Mouse (Mus musculus) G1E-ER4 (cell line): Measurements from ENCODE around the gene Ppp1r15a. TPM values are rescaled to one million over a fixed set of nuclear protein-coding genes. Genes with fewer than 3 reads are reported as not detected.

ENCODE experiments used
- GATA1 ChIP-seq: IDR thresholded peaks from one replicate; pipeline ENCODE4 v1.8.0; 2012; ENCODE audit warnings: low read length, inconsistent platforms
- polyA plus RNA-seq: library from polyadenylated mRNA; stranded (reverse); fragments of >175 nt; gene quantifications from 2 replicates; pipeline ENCODE4 v1.2.3, GENCODE M21; 2012

Gene Ppp1r15a
- polyA plus RNA-seq, 1 experiment: 87.1 TPM

DNA sequence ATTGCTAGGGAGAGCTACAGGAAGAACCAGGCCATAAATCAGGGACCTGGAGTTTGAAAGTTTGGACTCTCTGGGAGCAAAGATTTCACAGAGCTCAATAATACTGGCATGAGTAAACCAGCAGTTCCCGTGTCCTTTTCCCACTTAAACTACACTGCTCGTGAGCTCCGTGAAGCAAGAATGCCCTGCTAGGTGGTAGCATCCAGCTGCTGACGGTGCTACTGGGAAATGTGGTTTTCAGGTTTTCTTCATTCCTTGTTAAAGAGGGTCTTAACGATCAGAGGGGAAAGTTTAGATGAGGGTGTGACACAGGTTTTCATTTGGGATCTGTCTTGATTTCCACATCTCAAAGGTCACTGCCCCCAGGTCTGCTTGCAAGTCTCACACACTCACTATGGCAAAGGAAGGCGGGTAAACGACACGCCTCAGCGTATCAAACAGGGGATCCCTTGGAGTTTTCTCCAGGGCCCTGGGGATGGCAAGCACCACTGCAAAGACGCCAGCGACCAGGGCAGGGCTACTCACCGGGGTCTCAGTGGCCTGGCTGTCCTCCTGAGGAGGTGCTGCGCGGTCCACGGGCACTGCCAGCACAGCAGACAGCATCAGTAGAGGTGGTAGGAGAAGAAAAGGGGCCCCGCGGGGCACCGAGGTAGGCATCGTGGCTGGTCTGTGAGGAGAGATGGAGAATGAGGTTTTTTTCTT is 16.7 kb downstream of the Ppp1r15a start:
- no peak for TF ChIP-seq GATA1

DNA sequence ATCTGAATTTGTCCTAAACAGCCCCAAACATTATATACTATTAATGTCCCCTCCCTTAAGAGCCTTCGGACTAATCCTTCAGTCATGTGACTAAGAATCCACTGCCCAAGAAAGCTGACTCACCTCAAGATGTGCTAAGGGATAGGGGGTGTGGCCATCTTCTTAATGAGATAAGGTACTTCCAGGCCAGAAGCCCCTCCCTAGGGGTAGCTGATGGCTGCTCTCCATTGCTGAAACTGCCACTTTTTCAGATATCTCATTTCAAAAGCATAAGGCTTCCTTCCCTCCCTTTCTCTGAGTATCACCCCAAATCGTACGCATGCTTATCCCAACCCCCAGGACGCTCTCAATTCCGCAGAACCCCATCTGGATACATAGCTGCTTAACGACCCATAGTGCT is 17.5 kb downstream of the Ppp1r15a start:
- peak; percentile 88 for TF ChIP-seq GATA1

DNA sequence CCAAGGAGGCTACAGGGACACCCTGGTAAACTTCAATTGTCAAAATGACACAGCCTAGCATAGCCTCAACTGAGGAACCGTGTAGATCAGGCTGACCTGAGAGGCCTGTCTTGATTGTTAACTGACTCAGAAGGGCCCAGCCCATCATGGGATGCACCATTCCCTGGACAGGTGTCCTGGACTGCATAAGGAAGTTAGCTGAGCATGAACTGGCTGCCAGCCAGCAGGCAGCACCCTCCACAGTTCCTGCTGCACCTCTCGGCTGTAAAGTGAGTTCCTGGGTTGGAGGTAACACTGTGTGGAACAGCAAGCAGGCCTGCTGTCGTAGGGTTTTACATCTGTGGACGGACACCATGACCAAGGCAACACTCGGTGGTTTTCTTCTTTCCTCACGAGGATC is 18.5 kb downstream of the Ppp1r15a start:
- TF ChIP-seq GATA1: no peak

DNA sequence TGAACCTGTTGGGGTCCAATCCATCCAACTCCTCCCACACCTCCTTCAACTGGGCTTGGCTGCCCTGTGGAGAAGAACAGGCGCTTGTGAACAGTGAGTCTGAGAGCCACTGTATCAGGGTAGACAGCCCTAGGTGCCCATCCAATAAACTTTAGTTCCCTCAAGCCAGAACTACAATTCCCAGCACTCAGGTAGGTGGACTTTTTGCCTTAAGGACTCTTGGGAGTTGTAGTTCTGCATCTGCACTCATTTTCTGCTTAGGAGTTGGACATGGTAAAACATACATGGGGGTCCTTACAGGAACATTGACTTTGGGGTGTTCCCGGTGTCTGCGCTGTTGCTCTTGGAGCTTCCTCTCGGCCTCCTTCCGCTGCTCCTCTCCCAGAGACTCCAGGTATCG is 27.6 kb downstream of the Ppp1r15a start:
- no peak for TF ChIP-seq GATA1

DNA sequence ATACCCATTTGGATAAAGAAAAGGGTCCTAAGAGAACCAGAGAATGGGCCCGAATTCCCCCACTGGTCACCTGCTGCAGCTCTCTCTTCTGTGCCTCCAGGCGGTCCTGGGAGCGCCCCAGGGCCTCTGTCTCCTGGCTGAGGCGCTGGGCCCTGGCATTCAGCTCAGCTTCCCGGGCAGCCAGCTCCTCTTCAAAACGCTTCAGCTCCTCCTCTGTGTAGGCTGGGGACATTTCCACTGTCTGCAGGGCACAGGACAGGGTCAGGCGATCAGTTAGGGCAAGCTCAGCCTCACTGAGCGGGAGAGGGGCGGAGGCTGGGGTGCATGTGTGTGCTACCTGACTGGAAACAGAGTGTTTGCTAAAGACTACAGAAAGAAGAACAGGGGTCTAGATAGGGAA is 31.5 kb downstream of the Ppp1r15a start:
- no peak for TF ChIP-seq GATA1

DNA sequence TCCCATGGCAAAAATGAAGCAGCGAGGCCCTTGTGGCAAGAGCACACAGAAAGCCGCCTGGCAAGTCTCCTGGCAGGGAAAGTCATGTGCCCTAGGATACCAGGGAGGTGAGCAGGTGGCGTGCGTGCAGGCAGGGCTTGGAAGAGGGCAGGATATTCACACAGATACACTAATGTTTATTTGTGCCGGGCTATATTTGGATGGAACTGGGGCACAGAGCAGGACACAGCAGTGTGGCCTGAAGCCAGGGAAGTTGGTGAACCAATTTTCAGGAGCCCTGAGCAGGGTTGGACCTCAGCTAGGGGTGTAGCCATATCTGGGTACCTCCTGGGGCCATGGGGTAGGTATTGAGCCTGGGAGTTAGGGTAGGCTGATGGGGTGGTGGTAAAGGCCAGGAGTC is 33.1 kb downstream of the Ppp1r15a start:
- TF ChIP-seq GATA1: no peak

DNA sequence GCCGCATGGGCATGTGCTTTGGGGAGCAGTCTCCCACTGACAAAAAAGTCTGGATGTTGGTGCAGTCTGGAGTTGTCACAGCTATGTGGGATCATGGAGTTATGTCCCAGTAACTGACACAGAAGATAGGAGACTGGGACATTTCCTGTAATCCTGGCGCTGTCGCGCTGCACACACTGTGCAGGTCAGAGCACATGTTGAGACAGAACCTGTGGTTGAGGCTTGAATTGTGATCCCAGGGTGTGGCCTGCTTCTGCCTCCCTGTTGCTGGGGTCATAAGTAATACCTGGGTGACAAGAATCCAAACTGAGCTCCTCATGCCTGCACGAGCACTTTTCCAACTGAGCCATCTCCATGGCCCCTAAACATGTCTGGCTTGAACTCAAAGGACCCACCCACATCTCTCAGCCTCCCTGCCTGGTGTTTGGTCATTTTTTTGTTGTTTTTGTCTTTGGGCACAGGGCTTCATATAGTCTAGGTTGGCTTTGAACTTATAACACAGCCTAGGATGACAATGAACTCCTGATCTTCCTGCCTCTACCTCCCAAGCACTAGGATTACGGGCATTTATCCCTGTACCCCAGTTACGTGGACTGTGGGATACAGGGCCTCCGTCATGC is 33.7 kb downstream of the Ppp1r15a start:
- TF ChIP-seq GATA1: no peak

DNA sequence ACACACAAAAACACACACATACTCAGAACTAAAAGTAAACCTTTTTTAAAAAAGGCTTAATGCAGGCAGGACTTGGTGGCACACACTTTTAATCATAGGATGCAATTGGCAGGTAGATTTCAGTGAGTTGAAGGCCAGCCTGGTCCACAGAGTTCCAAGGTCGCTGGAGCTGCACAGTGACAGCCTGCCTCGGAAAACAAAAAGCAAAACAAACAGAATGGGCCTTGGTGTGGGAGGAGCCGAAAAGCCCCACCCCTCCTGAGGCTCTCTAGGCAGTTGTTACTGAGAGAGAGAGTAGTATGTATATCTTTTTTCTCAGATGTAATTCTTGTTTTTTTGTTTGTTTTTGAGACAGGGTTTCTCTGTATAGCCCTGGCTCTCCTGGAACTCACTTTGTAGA is 34.8 kb downstream of the Ppp1r15a start:
- TF ChIP-seq GATA1: no peak

DNA sequence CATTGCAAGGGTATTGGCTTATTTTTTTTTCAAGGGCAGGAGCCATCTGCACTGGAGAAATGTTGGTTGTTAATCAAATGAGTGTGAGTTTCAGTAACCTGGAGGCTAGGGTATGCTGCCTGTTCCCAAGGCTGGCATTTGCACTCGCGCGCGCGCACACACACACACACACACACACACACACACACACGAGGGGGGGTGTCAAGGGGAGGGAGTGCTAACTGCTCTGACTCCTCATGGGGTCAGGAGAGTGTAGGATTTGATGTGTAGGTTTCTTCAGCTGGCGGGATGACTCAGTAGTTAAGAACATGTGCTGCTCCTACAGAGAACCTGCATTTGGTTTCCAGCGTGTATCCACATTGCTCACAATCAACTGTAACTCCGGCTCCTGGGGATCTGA is 35.2 kb downstream of the Ppp1r15a start:
- no peak for TF ChIP-seq GATA1

DNA sequence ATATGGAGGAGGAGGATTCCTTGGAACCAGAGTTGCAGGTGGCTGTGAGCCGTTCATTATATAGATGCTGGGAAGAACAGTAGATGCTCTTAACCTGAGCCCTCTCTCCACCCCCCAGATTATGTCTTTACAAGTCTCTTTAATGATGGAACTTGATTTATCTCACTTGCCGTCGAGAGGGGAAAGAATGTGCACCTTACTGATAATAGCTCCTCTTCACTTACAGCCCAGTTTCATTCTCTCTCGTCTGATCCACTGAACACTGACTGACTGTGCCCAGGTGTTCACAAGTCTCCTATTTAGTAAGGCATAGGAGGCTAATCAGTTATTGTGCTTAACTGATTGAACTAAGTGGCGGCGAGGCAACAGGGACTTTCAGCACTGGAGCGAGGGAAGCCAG is 36.5 kb downstream of the Ppp1r15a start:
- no peak for TF ChIP-seq GATA1

DNA sequence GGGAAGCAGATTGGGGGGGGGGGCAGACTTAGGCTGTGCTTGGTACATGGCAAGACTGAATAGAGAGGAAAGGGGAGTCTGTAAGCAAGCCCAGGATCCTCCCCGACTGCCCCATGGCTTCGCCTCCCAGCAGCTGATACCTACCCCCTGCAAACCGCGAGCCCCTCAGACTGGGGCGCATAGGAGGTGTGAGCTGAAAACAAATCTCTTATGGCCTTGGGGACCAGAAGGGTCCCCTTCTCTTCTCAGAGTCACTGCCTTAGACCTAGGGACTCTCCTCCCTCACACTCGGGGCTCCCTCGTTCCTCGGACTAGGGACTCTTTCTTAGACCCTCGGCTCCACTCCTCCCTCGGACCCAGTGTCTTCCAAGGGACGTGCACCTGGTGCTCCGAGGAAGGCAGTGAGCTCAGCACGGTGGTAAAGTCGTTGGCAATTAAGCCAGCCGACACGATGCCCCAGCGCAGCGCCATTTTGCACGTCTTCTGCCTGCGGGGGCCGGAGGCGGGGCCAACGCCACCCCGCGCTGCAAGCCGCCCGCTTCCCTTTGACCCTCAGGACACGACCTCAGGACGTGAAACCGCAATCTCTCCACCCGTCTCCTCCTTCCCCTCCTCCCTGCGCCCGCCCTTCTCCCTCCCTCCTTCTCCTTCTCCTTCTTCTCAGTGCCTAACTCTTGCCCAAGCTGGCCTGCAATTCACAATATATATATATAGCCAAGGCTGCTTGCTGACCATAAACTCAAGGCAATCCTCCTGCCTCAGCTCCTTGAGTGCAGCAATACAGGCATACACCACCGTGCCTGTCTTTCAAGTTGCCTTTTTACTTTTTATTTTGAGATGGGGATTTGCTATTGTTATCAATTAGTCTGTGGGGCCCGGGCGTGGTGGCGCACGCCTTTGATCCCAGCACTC is 37.5 kb downstream of the Ppp1r15a start, which contains the start of gene Dhdh:
Gene Dhdh, minus strand, starts transcription at position 513 of the 912 bp plus-strand sequence.
- no peak for TF ChIP-seq GATA1

DNA sequence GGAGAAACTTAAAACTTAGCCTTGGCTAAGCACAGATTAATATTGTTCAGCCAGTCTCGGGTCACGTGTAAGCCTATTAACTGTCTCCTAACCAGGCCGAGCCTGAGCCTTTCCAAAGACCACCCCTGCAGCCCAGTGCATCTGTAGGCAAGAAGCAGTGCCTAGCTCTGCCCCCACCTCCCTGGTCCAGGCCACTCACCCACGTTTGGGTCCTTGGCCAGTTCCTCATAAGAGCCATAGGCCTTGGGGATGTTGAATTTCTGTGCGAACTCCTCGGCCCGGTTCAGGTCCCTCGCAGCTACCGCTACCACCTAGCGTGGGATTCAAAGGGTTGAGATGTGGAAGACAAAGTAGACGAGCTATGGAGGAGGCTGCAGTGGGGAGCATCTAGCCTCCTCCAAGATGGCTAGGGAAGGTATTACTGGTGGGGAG is 38.2 kb downstream of the Ppp1r15a start:
- TF ChIP-seq GATA1: no peak

DNA sequence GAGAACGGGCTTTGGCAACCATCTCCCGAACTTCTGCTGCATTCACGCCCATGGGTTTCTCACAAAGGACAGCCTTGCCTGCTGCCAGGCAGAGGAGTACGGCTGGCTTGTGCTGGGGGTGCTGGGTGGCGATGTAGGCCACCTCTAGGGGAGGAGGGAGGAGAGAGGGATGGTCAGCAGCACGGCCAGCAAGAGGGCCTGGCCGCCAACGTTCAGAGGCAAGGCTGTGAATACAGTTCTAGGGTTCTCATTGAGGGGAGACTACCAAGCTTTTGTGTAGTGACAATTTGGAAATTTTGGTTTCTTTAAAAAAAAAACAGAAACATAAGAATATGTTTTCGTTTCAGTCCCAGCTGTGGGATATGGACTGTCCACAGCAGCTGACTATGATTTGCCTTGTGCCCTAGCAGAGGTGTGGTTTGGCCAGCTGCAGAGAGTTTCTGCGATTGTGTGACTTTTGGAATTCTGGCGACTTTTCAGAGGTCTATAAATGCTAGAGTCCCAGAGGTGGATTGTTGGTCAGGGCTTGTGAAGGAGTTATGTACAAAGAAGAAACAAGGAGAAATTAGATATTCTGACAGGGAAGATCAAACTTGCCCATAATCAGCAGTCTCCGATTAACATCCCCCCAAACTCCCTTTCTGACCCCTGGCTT is 39.2 kb downstream of the Ppp1r15a start, which contains the start of gene Gm45808:
Gene Gm45808, minus strand, starts transcription at position 51 of the 655 bp plus-strand sequence.
- TF ChIP-seq GATA1: no peak

DNA sequence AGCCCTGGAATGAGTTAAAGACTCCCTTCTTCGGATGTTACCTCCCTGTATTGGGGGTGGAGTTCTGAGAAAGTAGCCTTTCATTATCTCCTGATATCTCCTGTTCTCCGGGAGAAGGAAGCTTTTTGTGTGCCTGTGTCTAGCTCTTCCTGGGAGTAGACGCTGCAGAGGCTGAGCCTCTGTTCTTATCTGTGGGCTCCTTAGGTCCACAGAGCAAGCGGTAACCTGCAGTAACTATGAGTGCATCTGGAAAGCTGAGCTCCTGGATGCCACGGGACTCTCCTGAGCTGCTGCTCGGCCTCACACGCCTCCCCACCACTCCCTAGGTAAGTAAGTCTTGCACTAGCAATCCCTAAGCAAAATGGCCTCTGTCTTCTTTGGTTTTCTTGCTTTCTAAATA is 39.9 kb downstream of the Ppp1r15a start:
- TF ChIP-seq GATA1: peak; percentile 43

DNA sequence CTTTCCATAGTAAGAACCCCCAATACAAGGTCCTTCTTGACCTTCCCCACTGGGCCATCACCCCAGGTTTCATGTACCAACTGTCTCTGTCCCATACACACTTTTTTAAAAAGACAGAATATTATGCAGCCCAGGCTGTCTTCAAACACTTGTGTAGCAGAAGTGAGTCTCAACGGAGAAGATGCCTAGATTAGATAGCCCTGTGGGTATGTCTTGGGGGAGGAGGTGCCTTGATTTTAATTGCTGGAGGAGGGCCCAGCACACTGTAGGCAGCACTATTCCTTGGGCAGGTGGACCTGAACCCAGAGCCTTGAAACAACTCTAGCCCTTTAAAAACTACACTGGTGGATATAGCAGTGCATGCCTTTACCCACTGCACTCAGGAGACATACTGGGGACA is 43.9 kb downstream of the Ppp1r15a start:
- TF ChIP-seq GATA1: no peak
